Mouse (Mus musculus) lung, postnatal 0 days (tissue): ENCODE measurements around the gene Hhat. TPM values are rescaled to one million over a fixed set of nuclear protein-coding genes. Genes with fewer than 3 reads are reported as not detected.
A peak's percentile ranks its signal among the peaks of the same experiment; 100 is the strongest.

Source experiments
- ATAC-seq: fragments of 200-750 bp; cut with Nextera tagmentation; 2 replicates; pipeline ENCODE4 v1.8.0; 2017; ENCODE audit warnings: moderate library complexity
- DNase-seq: peaks from one replicate; pipeline ENCODE4 v3.0.0-alpha.2; 2016; ENCODE audit warnings: low spot score
- H3K27ac ChIP-seq: fragments of 300-500 bp; sonication (generic); 2 replicates; pipeline ENCODE4 v1.5.1; 2014; ENCODE audit warnings: antibody characterized with exemption, mild to moderate bottlenecking, low read length, mixed read lengths
- H3K27me3 ChIP-seq: fragments of 300-500 bp; sonication (generic); replicated peaks from 2 replicates; pipeline ENCODE4 v1.6.1; 2014; ENCODE audit warnings: low read length, mixed read lengths; ENCODE audit not compliant: insufficient read depth
- H3K36me3 ChIP-seq: fragments of 300-500 bp; sonication (generic); 2 replicates; pipeline ENCODE4 v1.6.1; 2014; ENCODE audit warnings: low read length, mixed read lengths; ENCODE audit not compliant: insufficient read depth
- H3K4me1 ChIP-seq: fragments of 300-500 bp; sonication (generic); 2 replicates; pipeline ENCODE4 v1.6.1; 2014; ENCODE audit warnings: antibody characterized with exemption, low read depth, low read length, mixed read lengths; ENCODE audit not compliant: insufficient read depth
- H3K4me2 ChIP-seq: fragments of 300-500 bp; sonication (generic); replicated peaks from 2 replicates; pipeline ENCODE4 v1.6.1; 2014; ENCODE audit warnings: low read depth, mild to moderate bottlenecking, low read length, moderate library complexity, mixed read lengths
- H3K4me3 ChIP-seq: fragments of 300-500 bp; sonication (generic); 2 replicates; pipeline ENCODE4 v1.5.1; 2014; ENCODE audit warnings: low read depth, low read length
- H3K9ac ChIP-seq: fragments of 300-500 bp; sonication (generic); replicated peaks from 2 replicates; pipeline ENCODE4 v1.6.1; 2014; ENCODE audit warnings: low read depth, mild to moderate bottlenecking
- H3K9me3 ChIP-seq: fragments of 300-500 bp; sonication (generic); 2 replicates; pipeline ENCODE4 v1.6.1; 2016; ENCODE audit warnings: low read length, mixed read lengths
- CTCF ChIP-seq: IDR thresholded peaks from 2 replicates; pipeline ENCODE4 v1.5.1; 2016; ENCODE audit warnings: antibody characterized with exemption, mild to moderate bottlenecking
- EP300 ChIP-seq: IDR thresholded peaks from 2 replicates; pipeline ENCODE4 v1.6.1; 2016; ENCODE audit warnings: antibody characterized with exemption, mild to moderate bottlenecking, control low read depth
- WGBS: fragments of 180-500 bp; shearing (Covaris S2); extraction: QIAGEN DNeasy Blood & Tissue Kit; methylation state at CpG from one replicate; pipeline ENCODE4 v1.1.7; 2014; 5-methylcytosine and 5-hydroxymethylcytosine counted together
- polyA plus RNA-seq: library from polyadenylated mRNA; unstranded; fragments of >200 nt; fragmentation: Nextera tagmentation; extraction: Ambion mirVana; gene quantifications from 2 replicates; pipeline ENCODE4 v1.2.1, GENCODE M21; 2015

The Hhat gene
- polyA plus RNA-seq, 1 experiment from 2014 or later, result 2.4 TPM

GRCm38 (mm10) chr1:192806168-192807157 is 35.4 kb upstream of the Hhat start:
- TF ChIP-seq CTCF (no peak), EP300 (no peak)
- Histone ChIP-seq H3K4me1 (no peaks in the 10 kb centered on the region), H3K27ac (no peak overlapping the region), H3K4me3 (no peak overlapping the region), H3K36me3 (no peaks in the 10 kb centered on the region), H3K27me3 (no peaks in the 10 kb centered on the region), H3K9me3 (no peaks in the 10 kb centered on the region), H3K9ac (no peak overlapping the region), H3K4me2 (no peak overlapping the region)
- WGBS, result 60% methylated on average over 9 of the region's 10 CpGs
- peak; percentile 28 for DNase-seq
- peak; percentile 44; the same call in 1 of the 2 replicates for ATAC-seq

DNA sequence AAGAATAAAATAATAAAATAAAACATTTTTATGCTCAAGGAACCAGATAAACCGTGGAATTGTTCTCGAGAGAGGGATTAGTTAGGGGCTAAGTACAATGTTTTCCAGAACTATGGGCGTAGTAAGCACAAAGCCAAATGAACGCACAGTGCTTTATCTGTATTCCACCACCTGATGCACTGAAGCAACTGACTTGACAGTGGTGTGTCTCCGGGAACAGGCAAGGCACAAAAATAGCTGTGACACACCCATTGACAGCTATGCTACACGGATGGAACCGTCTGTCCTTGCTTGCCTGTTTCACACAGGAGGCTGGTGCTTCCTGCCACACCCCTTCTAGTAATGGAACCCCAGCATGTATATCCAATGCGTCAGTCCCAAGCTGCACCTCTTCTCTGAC is 29.3 kb upstream of the Hhat start:
- ATAC-seq, result no peak
- H3K27me3 ChIP-seq, result no peaks in the 10 kb centered on the region
- no peak overlapping the region for H3K4me2 ChIP-seq
- peaks cover 10% of the 10 kb centered on the region; the same call in 1 of the 2 replicates for H3K4me1 ChIP-seq
- no peak for DNase-seq
- no peak for TF ChIP-seq EP300
- no peak for TF ChIP-seq CTCF
- H3K4me3 ChIP-seq, result no peak overlapping the region
- no peaks in the 10 kb centered on the region for H3K9me3 ChIP-seq
- no peaks in the 10 kb centered on the region for H3K36me3 ChIP-seq
- no peak overlapping the region for H3K9ac ChIP-seq
- WGBS, result 83% methylated on average over 8 of the region's 8 CpGs
- H3K27ac ChIP-seq, result no peak overlapping the region

- H3K4me1 ChIP-seq, result peaks cover 10% of the 10 kb centered on the region; the same call in 1 of the 2 replicates
- H3K4me2 ChIP-seq, result no peak overlapping the region
- H3K9me3 ChIP-seq, result no peaks in the 10 kb centered on the region
- TF ChIP-seq EP300 (no peak), CTCF (no peak)
- DNase-seq (peak; percentile 65), ATAC-seq (peak; percentile 58)
- H3K36me3 ChIP-seq, result no peaks in the 10 kb centered on the region
- H3K4me3 ChIP-seq, result no peak overlapping the region
- no peaks in the 10 kb centered on the region for H3K27me3 ChIP-seq
- H3K9ac ChIP-seq, result no peak overlapping the region
- 37% methylated on average over 10 of the region's 10 CpGs for WGBS
- H3K27ac ChIP-seq, result no peak overlapping the region
Observed at GRCm38 (mm10) chr1:192799165-192799991, 28.4 kb upstream of the Hhat start.

DNA sequence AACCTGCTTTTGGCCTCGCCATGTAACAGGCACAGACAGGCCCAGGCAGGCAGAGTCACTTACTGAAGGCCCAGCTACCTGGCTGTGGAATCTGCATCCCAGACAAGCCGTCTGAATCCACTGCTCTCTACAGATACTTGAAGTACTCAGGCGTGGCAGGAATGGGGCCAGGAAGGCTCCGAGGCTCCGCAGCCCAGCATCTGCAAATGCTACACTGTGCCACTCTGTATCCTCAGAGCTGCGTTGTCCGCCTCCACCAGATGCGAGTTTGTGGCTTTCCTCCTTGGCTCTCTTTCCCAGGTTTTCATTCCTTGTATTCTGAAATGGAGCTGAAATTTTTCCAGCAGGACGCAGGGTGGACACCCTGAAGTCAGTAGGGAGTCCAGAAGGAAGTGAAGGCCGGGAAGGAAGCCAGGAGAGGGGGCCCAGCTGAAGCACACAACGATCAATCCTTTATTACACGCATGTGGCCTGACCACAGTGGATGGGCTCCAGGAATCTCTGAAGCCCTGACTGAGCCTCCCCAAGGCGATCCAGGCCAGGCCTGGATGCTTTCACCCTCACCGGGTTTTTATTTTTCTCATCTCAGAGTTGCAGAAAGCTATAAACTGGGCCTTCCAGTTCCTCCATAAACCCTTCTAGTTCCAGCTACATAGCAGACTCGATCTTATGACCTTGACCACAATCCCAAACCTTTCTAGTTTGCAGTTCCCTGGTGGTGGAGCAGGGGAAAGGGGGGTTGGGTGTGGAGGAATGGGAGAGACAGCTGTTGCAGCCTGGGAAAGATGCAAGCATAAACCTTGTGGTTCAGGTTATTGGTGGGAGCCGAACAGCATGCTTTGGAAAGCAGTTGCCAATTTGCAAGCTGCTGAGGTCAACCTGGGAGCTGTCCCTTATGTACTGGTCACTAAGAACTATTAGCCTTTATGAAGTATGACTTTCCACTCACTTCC is 27.5 kb upstream of the Hhat start:
- DNase-seq, result no peak
- Histone ChIP-seq H3K9ac (no peak overlapping the region), H3K4me2 (no peak overlapping the region), H3K4me1 (peaks cover 10% of the 10 kb centered on the region; the same call in 1 of the 2 replicates), H3K9me3 (no peaks in the 10 kb centered on the region), H3K27ac (no peak overlapping the region), H3K4me3 (no peak overlapping the region), H3K36me3 (no peaks in the 10 kb centered on the region), H3K27me3 (no peaks in the 10 kb centered on the region)
- TF ChIP-seq EP300, result no peak
- TF ChIP-seq CTCF, result no peak
- ATAC-seq, result peak; percentile 31
- 43% methylated on average over 16 of the region's 16 CpGs for WGBS

DNA sequence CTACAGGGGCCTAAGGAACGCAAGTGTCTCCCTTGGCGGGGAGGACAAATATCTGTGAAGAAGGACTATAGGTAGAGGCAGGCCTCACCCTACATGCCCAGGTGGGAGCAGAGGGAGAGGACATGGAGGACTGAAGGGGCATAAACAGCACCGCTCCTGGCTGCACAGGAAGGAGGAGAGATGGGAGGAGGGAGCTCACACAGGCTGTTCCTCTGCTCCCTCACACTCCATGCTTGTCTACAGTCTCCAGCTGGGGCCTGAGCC is 25.9 kb upstream of the Hhat start:
- H3K36me3 ChIP-seq, result no peaks in the 10 kb centered on the region
- no peak overlapping the region for H3K4me3 ChIP-seq
- no peak for TF ChIP-seq CTCF
- TF ChIP-seq EP300, result no peak
- H3K4me2 ChIP-seq, result no peak overlapping the region
- no peak overlapping the region for H3K9ac ChIP-seq
- peaks cover 10% of the 10 kb centered on the region; the same call in 1 of the 2 replicates for H3K4me1 ChIP-seq
- no peak overlapping the region for H3K27ac ChIP-seq
- 61% methylated on average over 3 of the region's 3 CpGs for WGBS
- H3K9me3 ChIP-seq, result no peaks in the 10 kb centered on the region
- no peaks in the 10 kb centered on the region for H3K27me3 ChIP-seq
- ATAC-seq (no peak), DNase-seq (no peak)
